Mouse (Mus musculus) myocyte (in vitro differentiated cells): ENCODE results near the gene Insc.

Source experiments
- MYOD1 ChIP-seq, 3 experiments: IDR thresholded peaks; one replicate each; pipeline ENCODE4 v1.6.1; 2011; ENCODE audit warnings: control low read depth in 2 of 3, low read depth in 2 of 3, mild to moderate bottlenecking in 2 of 3, moderate library complexity in 1 of 3; ENCODE audit not compliant: insufficient read length in 2 of 3, control insufficient read depth in 1 of 3
- MYOG ChIP-seq, 3 experiments: IDR thresholded peaks; one replicate each; pipeline ENCODE4 v1.6.1; 2011; ENCODE audit warnings: control low read depth in 2 of 3, low read depth in 2 of 3, mild to moderate bottlenecking in 2 of 3; ENCODE audit not compliant: insufficient read length in 2 of 3, control insufficient read depth in 1 of 3, insufficient read depth in 1 of 3
- POLR2A ChIP-seq: IDR thresholded peaks from one replicate; pipeline ENCODE4 v1.6.1; 2011; ENCODE audit warnings: low read depth, mild to moderate bottlenecking, control low read depth, moderate library complexity; ENCODE audit not compliant: insufficient read length
- POLR2AphosphoS2 ChIP-seq: IDR thresholded peaks from one replicate; pipeline ENCODE4 v1.6.1; 2011; ENCODE audit warnings: low read depth, control low read depth; ENCODE audit not compliant: insufficient read length
- USF1 ChIP-seq: IDR thresholded peaks from one replicate; pipeline ENCODE4 v1.6.1; 2011; ENCODE audit warnings: low read depth, mild to moderate bottlenecking, control low read depth, moderate library complexity

DNA sequence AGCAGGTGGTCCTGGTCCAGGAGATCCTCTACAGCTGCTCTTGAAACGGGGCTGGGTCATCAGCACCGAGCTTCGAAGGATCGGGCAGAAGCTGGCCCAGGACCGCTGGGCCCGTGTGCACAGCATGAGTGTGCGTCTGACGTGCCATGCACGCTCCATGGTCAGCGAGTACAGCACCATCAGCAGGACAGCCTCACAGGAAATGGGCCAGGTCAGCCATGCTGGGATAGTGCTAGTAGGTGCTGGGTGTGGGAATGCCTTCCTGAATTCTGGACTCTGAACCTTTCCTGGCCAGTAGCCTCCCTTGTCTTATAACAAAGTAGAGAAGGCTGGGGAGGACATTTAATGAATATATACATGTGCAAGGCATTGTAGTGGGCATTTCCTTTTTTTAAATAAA lies 47.6 kb downstream of the Insc start:
- TF ChIP-seq POLR2A = no peak
- no peak for TF ChIP-seq MYOD1 (IDR thresholded peaks at IDR 0.05; ENCODE audit: control insufficient read depth in 1 of 3, insufficient read length in 2 of 3, low read depth in 2 of 3)
- no peak for TF ChIP-seq USF1
- no peak for TF ChIP-seq POLR2AphosphoS2
- TF ChIP-seq MYOG (IDR thresholded peaks at IDR 0.05; ENCODE audit: control insufficient read depth in 1 of 3, insufficient read depth in 1 of 3, insufficient read length in 2 of 3, low read depth in 2 of 3) = no peak
